Mouse (Mus musculus) gonadal fat pad, adult 2 months (tissue): ENCODE results near the gene 2810004N23Rik. TPM values are rescaled to one million over a fixed set of nuclear protein-coding genes. Genes with fewer than 3 reads are reported as not detected.
A peak's percentile ranks its signal among the peaks of the same experiment; 100 is the strongest.

Experiments used
- DNase-seq: peaks from one replicate; pipeline ENCODE4 v3.0.0-alpha.2; 2012; ENCODE audit warnings: low read depth
- polyA plus RNA-seq: library from polyadenylated mRNA; depleted of rRNA; stranded (reverse); fragments of >200 nt; gene quantifications from 2 replicates; pipeline ENCODE4 v1.2.3, GENCODE M21; 2012; rRNA removed

The 2810004N23Rik gene
- polyA plus RNA-seq = 10.1 and 10.5 TPM in 2 replicates

- no peak for DNase-seq
These were observed at the start of gene 2810004N23Rik, which contains the start of gene Gnpat for GRCm38 (mm10) chr8:124862321-124863162. 2810004N23Rik (minus strand) TSS chr8:124863120. Gnpat (plus strand) TSS chr8:124863033.

GRCm38 (mm10) chr8:124911938-124912872 is 49.3 kb upstream of the 2810004N23Rik start:
- no peak for DNase-seq

- no peak for DNase-seq
These were observed 47.4 kb upstream of the 2810004N23Rik start for GRCm38 (mm10) chr8:124910349-124910748.

- no peak for DNase-seq
These were observed 47.0 kb upstream of the 2810004N23Rik start for GRCm38 (mm10) chr8:124909936-124910335.

GRCm38 (mm10) chr8:124905482-124905881 is 42.6 kb upstream of the 2810004N23Rik start:
- DNase-seq = no peak

GRCm38 (mm10) chr8:124903198-124903597 is 40.3 kb upstream of the 2810004N23Rik start:
- DNase-seq = no peak

GRCm38 (mm10) chr8:124898251-124898905 is 35.5 kb upstream of the 2810004N23Rik start:
- DNase-seq = no peak

- peak; percentile 38 for DNase-seq
These were observed 34.7 kb upstream of the 2810004N23Rik start, which contains the start of the genes Exoc8 and Sprtn for GRCm38 (mm10) chr8:124897386-124898250. Exoc8 (minus strand) TSS chr8:124897705. Sprtn (plus strand) TSS chr8:124897886.

- peak; percentile 19 for DNase-seq
These were observed 33.9 kb upstream of the 2810004N23Rik start for GRCm38 (mm10) chr8:124896632-124897385.

- no peak for DNase-seq
These were observed 33.2 kb upstream of the 2810004N23Rik start for GRCm38 (mm10) chr8:124896010-124896631.

GRCm38 (mm10) chr8:124892596-124892995 is 29.7 kb upstream of the 2810004N23Rik start:
- DNase-seq = no peak

GRCm38 (mm10) chr8:124888385-124888784 is 25.5 kb upstream of the 2810004N23Rik start:
- DNase-seq = no peak

- DNase-seq = no peak
These were observed 16.1 kb upstream of the 2810004N23Rik start for GRCm38 (mm10) chr8:124878946-124879526.

- DNase-seq = no peak
These were observed 15.2 kb upstream of the 2810004N23Rik start for GRCm38 (mm10) chr8:124878141-124878540.

GRCm38 (mm10) chr8:124872690-124873089 is 9.8 kb upstream of the 2810004N23Rik start:
- no peak for DNase-seq

- no peak for DNase-seq
These were observed 9.2 kb upstream of the 2810004N23Rik start for GRCm38 (mm10) chr8:124872081-124872480.

GRCm38 (mm10) chr8:124871474-124871873 is 8.6 kb upstream of the 2810004N23Rik start:
- DNase-seq = no peak

- DNase-seq = no peak
These were observed 6.8 kb upstream of the 2810004N23Rik start for GRCm38 (mm10) chr8:124869708-124870107.

- DNase-seq = no peak
These were observed 4.2 kb upstream of the 2810004N23Rik start for GRCm38 (mm10) chr8:124867126-124867525.
